Mouse (Mus musculus) midbrain, embryonic 13.5 days (tissue): ENCODE data around the gene Ppil6. TPM values are rescaled to one million over a fixed set of nuclear protein-coding genes. Genes with fewer than 3 reads are reported as not detected.

Experiments used
- ATAC-seq: fragments of 200-750 bp; cut with Nextera tagmentation; 2 replicates; pipeline ENCODE4 v1.8.0; 2017; ENCODE audit warnings: mild to moderate bottlenecking, moderate TSS enrichment, moderate library complexity
- H3K27ac ChIP-seq: fragments of 300-500 bp; sonication (generic); 2 replicates; pipeline ENCODE4 v1.5.1; 2015; ENCODE audit warnings: inconsistent platforms, mild to moderate bottlenecking, moderate library complexity
- H3K27me3 ChIP-seq: fragments of 300-500 bp; sonication (generic); 2 replicates; pipeline ENCODE4 v1.6.1; 2015; ENCODE audit warnings: mild to moderate bottlenecking, inconsistent platforms
- H3K36me3 ChIP-seq: fragments of 300-500 bp; sonication (generic); 2 replicates; pipeline ENCODE4 v1.6.1; 2015; ENCODE audit warnings: mild to moderate bottlenecking, inconsistent platforms
- H3K4me1 ChIP-seq: fragments of 300-500 bp; sonication (generic); replicated peaks from 2 replicates; pipeline ENCODE4 v1.6.1; 2015; ENCODE audit warnings: inconsistent platforms
- H3K4me2 ChIP-seq: fragments of 300-500 bp; sonication (generic); replicated peaks from 2 replicates; pipeline ENCODE4 v1.6.1; 2015; ENCODE audit warnings: moderate library complexity, mild to moderate bottlenecking, inconsistent platforms
- H3K4me3 ChIP-seq: fragments of 300-500 bp; sonication (generic); replicated peaks from 2 replicates; pipeline ENCODE4 v1.5.1; 2015; ENCODE audit warnings: mild to moderate bottlenecking, inconsistent platforms
- H3K9ac ChIP-seq: fragments of 300-500 bp; sonication (generic); replicated peaks from 2 replicates; pipeline ENCODE4 v1.6.1; 2015; ENCODE audit warnings: mild to moderate bottlenecking, inconsistent platforms
- H3K9me3 ChIP-seq: fragments of 300-500 bp; sonication (generic); 2 replicates; pipeline ENCODE4 v1.6.1; 2016; ENCODE audit warnings: mild to moderate bottlenecking, inconsistent platforms
- WGBS: fragments of 180-500 bp; shearing (Covaris S2); methylation state at CpG from one replicate; pipeline ENCODE4 v1.1.7; 2015; 5-methylcytosine and 5-hydroxymethylcytosine counted together
- polyA plus RNA-seq: library from polyadenylated mRNA; unstranded; fragments of >200 nt; fragmentation: Nextera tagmentation; extraction: Ambion mirVana; gene quantifications from 2 replicates; pipeline ENCODE4 v1.2.1, GENCODE M21; 2015

Gene Ppil6
- polyA plus RNA-seq, 1 experiment from 2014 or later = 2.7 TPM

DNA sequence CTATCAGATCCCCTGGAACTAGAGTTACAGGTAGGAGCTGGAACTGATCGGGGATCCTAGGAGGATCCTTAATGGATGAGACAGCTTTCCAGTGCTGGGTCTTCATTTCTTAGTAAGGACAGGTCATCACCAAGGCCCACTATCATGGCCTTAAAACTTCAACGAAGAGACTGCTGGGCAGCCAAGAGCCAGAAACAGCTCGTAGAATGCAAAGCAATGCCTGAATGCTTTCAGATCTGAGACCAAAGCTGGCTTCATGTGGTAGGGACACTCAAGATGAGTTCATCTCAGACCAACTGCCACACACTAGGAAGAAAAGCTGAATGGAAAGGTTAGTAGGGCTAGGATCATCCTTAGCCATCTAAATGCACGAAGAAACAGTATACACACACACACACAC, 48.7 kb downstream of the Ppil6 start:
- ATAC-seq = no peak
- no peak overlapping the region for H3K4me3 ChIP-seq

DNA sequence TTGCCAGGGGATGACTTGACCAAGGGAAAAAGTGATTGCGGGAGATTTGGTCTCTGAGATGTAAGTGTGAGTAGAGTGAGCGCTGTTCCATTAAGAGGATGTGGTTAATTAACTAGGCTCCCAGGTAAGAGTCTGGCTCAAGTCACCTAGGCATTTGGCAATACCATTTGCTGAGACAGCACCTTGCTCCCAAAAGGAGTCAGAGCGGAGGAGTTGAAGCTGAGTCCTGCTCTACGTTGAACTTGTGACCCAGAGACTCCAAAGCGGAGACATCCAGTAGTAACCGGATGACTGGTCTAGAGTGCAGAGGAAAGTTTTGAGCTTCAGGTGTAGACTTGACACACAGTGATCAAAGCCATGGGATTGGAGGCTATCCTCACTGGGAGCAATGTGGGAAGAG, 51.8 kb downstream of the Ppil6 start:
- H3K36me3 ChIP-seq = 0 out of 2 replicates have a peak, but pooled peaks cover 3% of the 10 kb centered on the region
- H3K27me3 ChIP-seq = peaks cover 24% of the 10 kb centered on the region
- 98% methylated on average over 6 of the region's 6 CpGs for WGBS
- no peak overlapping the region for H3K4me3 ChIP-seq
- H3K4me2 ChIP-seq = no peak overlapping the region
- H3K9me3 ChIP-seq = no peaks in the 10 kb centered on the region
- no peak overlapping the region for H3K9ac ChIP-seq
- peaks cover 17% of the 10 kb centered on the region for H3K4me1 ChIP-seq
- no peak overlapping the region for H3K27ac ChIP-seq
- ATAC-seq = no peak

More for the DNA sequence above, 48.7 kb downstream of the Ppil6 start:
- Histone ChIP-seq H3K9me3 (peaks cover 4% of the 10 kb centered on the region), H3K4me2 (no peak overlapping the region), H3K4me1 (peaks cover 5% of the 10 kb centered on the region; the same call in 1 of the 2 replicates), H3K9ac (no peak overlapping the region), H3K36me3 (peaks cover 27% of the 10 kb centered on the region), H3K27ac (no peak overlapping the region), H3K27me3 (peaks cover 24% of the 10 kb centered on the region)
- WGBS = 93% methylated on average over 4 of the region's 4 CpGs

DNA sequence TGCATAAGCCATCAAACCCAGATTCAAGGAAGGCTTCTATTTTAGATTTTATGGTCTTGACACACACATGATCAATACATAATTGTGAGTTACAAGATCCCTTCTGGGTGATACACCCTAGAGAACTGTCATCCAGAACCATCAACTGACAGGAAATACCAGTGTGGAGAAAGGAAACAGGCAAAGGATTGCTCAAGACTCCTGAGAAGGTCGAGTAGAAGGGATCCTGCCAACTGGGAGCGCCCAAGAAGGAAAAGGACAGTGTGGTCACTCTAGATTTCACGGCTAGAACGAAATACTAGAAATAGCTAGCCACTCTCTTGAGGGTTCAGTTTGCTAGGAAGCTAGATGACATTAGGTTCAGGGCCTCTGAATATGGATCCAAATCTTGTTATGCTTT, 53.2 kb downstream of the Ppil6 start:
- Histone ChIP-seq H3K4me3 (no peak overlapping the region), H3K4me1 (peaks cover 15% of the 10 kb centered on the region), H3K9me3 (no peaks in the 10 kb centered on the region), H3K27ac (no peak overlapping the region), H3K4me2 (no peak overlapping the region), H3K9ac (no peak overlapping the region), H3K27me3 (peaks cover 24% of the 10 kb centered on the region), H3K36me3 (no peaks in the 10 kb centered on the region)
- ATAC-seq = no peak
- 86% methylated on average over 4 of the region's 4 CpGs for WGBS

DNA sequence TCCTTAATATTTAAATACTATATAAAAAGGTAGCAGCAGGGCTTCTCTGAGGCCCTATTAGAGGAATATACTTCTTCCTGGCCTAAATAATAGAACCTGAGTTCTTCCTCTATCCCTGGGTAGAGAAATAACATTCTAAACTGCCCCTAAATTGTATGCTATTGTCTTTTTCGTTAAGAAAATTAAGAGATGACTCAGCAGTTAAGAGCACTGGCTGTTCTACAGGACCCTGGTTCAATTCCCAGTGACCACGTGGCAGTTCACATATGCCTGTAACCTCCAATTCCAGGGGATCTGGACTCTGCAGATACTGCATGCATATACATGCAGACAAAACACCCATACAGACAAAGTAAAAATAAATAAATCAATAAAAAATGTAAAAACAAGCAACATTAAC, 53.6 kb downstream of the Ppil6 start:
- 74% methylated on average over 2 of the region's 2 CpGs for WGBS
- no peak overlapping the region for H3K4me2 ChIP-seq
- no peak overlapping the region for H3K9ac ChIP-seq
- 0 out of 2 replicates have a peak, but pooled peaks have one; percentile 20 for ATAC-seq
- no peaks in the 10 kb centered on the region for H3K36me3 ChIP-seq
- peaks cover 15% of the 10 kb centered on the region for H3K4me1 ChIP-seq
- H3K27ac ChIP-seq = no peak overlapping the region
- no peaks in the 10 kb centered on the region for H3K9me3 ChIP-seq
- H3K27me3 ChIP-seq = peaks cover 24% of the 10 kb centered on the region
- H3K4me3 ChIP-seq = no peak overlapping the region

DNA sequence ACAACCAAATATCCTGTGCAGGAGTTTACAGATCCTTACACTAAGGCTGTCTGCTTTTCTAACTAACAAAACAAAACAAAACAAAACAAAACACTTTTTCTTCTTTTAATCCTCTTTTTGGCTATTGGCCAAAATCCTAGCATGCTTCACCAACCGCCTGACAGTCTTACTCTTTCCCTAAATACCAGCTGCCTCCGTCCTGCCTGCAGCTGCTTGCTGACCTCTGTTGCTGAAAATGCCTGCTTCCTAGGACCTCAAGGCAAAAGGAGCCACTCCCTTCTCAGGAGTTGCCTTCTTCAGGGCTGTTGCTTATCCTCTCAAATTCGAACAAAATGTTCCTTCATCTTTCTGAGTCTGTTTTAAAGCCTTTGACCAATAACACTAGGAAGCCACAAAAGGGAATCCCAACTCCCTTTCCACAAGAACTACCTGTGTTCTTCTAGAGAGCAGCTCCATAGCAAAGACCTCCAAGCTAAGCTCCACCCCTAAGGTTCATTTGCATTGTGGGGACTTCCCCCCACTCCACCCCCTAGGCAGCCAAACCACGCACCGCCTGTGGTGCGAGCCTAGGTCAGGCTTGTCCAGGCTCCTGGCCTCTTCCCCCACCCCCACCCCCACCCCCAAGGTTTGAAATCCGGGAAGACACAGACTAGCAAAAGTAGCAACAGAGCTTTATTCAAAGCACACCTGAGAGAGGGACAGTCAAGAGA, 54.4 kb downstream of the Ppil6 start:
- Histone ChIP-seq H3K4me3 (no peak overlapping the region), H3K4me2 (no peak overlapping the region), H3K4me1 (peaks cover 15% of the 10 kb centered on the region), H3K27me3 (peaks cover 21% of the 10 kb centered on the region), H3K36me3 (no peaks in the 10 kb centered on the region), H3K9ac (no peak overlapping the region), H3K9me3 (peaks cover 6% of the 10 kb centered on the region), H3K27ac (no peak overlapping the region)
- under 1% methylated on average over 7 of the region's 7 CpGs for WGBS
- ATAC-seq = peak; percentile 58

DNA sequence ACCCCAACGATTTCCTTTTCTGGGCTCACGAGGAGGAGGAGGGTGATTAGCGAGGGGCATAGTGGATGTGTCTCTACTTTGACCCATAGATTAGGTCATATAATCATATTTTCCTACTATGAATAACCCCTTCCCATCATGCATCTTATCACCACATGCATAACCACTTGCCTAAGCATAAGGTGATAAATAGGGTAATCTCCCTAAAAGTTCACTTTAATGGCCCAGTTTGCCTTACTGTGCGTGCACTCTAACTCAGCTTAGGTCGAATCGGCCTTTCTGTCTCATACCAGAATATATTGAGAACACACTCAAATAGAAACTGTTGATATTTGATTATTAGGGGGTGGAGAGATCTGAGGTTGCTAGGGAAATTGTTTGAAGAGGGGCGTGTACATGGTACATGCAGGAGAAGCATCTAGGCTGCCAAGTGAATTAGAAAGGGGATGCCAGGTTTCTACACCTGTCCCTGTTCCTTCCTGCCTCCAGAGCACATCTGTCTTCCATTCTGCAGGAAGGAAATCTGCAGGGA, 55.1 kb downstream of the Ppil6 start:
- no peak overlapping the region for H3K4me3 ChIP-seq
- H3K36me3 ChIP-seq = no peaks in the 10 kb centered on the region
- no peak overlapping the region for H3K9ac ChIP-seq
- no peak for ATAC-seq
- H3K27me3 ChIP-seq = peaks cover 17% of the 10 kb centered on the region
- 55% methylated on average over 7 of the region's 7 CpGs for WGBS
- H3K9me3 ChIP-seq = peaks cover 6% of the 10 kb centered on the region
- peaks cover 15% of the 10 kb centered on the region for H3K4me1 ChIP-seq
- no peak overlapping the region for H3K4me2 ChIP-seq
- H3K27ac ChIP-seq = no peak overlapping the region

DNA sequence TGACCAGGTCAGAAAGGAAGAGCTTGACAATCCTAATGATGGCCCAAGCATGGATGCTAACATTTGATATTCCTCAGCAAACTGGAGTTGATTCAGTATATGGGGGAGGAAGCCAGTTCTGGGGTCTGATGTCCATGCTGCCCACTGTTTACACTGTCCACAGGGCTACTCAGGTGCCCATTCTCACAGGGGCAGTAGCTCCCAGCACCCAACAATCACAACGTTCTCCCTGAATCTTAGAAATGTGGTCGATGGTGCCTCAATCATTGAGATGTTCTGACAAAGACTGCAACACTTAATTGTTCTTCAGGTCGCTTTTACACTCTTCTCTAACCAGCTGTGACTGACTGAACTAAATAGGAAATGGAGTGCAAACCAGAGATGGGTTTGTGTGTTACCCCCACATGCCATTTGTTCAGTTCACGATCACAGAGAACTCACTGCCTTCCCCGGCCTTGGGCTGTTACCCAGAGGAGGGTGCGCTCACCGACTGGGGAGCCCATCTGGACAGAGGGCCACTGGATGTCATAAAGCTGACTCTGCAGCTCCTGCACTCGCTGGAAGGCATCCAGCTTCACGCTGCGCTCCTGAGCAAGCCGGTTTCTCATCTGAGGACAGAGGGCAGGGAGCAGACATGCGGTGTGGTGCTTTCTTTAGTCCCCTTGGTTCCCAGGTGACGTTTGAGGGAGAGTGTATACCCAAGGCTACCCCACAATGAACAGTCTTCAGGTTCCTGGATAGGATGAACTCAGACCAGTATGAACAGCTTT, 56.3 kb downstream of the Ppil6 start:
- WGBS = 76% methylated on average over 13 of the region's 13 CpGs
- Histone ChIP-seq H3K27me3 (peaks cover 11% of the 10 kb centered on the region; the same call in 1 of the 2 replicates), H3K27ac (no peak overlapping the region), H3K4me1 (peaks cover 15% of the 10 kb centered on the region), H3K36me3 (no peaks in the 10 kb centered on the region), H3K9me3 (peaks cover 6% of the 10 kb centered on the region), H3K4me3 (no peak overlapping the region), H3K9ac (no peak overlapping the region), H3K4me2 (no peak overlapping the region)
- no peak for ATAC-seq

DNA sequence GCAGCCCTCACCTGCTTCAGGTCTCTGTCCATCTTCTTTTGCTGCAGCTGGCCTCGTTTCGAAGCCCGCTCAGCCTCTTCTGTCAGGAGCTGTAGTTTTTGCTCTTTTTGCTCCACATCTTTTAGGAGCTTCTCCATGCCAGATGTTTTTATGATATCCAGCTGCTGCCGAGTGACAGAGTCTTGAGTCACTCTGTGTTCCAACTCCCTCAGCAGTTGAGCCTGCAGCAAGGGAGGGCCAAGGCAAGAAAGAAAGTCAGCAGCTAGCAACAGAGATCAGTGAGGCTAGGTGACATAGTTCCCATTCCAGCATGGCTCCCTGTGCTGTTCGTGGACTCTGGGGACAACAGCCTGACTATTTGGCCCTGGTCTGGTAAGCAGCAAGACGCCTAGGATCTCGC, 60.5 kb downstream of the Ppil6 start:
- no peak for ATAC-seq
- Histone ChIP-seq H3K4me2 (no peak overlapping the region), H3K27me3 (0 out of 2 replicates have a peak, but pooled peaks cover 4% of the 10 kb centered on the region), H3K4me1 (peaks cover 10% of the 10 kb centered on the region), H3K9me3 (peaks cover 6% of the 10 kb centered on the region), H3K36me3 (no peaks in the 10 kb centered on the region), H3K9ac (no peak overlapping the region), H3K27ac (no peak overlapping the region), H3K4me3 (no peak overlapping the region)
- 86% methylated on average over 7 of the region's 7 CpGs for WGBS

DNA sequence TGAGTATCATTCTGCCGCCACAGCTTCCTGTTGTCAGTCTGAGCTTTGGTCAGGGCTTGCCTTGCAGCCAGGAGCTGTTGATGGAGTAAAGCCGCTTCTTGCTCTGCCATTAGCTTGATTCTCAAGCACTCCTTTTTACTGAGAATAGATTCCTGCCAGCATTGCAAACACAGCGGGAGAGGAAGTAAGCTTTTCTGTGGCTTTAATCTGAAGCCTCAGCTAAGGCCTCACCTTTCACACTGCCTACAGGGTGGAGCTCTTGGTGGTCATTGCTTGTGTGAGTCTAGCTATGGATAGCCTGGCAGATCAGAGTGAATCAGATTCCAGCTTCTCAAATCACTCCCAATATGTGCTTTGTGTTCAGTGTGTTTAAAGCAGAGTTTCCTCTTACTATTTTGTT, 62.1 kb downstream of the Ppil6 start:
- 17% methylated on average over 3 of the region's 3 CpGs for whole genome bisulfite sequencing
- no peaks in the 10 kb centered on the region for H3K36me3 ChIP-seq
- no peak overlapping the region for H3K27ac ChIP-seq
- no peak for ATAC-seq
- no peak overlapping the region for H3K4me2 ChIP-seq
- H3K4me3 ChIP-seq = no peak overlapping the region
- no peak overlapping the region for H3K9ac ChIP-seq
- peaks cover 10% of the 10 kb centered on the region for H3K4me1 ChIP-seq
- peaks cover 6% of the 10 kb centered on the region for H3K9me3 ChIP-seq
- 0 out of 2 replicates have a peak, but pooled peaks cover 4% of the 10 kb centered on the region for H3K27me3 ChIP-seq

DNA sequence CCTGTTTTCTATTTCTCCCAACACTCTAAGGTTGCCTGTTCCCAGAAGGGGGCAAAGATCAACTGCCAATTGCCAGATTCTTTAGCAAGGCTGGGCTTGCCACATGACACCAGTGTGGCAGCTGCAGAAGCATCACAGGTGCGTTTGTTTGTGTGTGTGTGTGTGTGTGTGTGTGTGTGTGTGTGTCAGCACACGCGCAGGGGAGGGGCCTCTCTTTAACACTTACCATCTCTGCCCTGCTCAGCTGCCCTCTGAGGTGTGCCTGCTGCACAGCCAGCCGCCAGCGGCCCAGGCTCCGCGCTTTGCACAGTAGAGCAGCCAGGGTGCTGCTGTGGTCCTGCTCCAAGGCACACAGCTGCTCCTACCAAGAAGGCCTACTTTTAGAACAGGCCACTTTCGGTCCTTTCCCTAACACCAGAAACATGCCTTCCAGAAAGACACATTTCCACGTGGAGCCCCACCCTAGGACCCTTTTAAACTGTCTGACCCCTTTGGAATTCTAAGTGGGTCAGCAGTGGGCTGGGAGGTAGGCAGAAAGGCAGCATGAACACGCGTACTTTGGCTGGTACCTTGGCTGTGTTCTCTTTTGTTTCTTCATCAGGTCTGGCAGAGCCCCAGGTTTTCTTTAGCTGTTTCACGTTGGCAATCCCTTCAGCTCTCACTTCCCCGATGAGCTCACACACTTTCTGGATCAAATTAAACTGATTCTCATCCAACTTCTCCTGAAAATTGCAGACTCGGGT, 62.8 kb downstream of the Ppil6 start:
- no peaks in the 10 kb centered on the region for H3K36me3 ChIP-seq
- no peak overlapping the region for H3K4me2 ChIP-seq
- peaks cover 6% of the 10 kb centered on the region for H3K9me3 ChIP-seq
- peak; percentile 43; the same call in 1 of the 2 replicates for ATAC-seq
- no peak overlapping the region for H3K4me3 ChIP-seq
- peaks cover 10% of the 10 kb centered on the region for H3K4me1 ChIP-seq
- 0 out of 2 replicates have a peak, but pooled peaks cover 4% of the 10 kb centered on the region for H3K27me3 ChIP-seq
- 43% methylated on average over 14 of the region's 14 CpGs for WGBS
- no peak overlapping the region for H3K9ac ChIP-seq
- no peak overlapping the region; the same call in 1 of the 2 replicates for H3K27ac ChIP-seq

DNA sequence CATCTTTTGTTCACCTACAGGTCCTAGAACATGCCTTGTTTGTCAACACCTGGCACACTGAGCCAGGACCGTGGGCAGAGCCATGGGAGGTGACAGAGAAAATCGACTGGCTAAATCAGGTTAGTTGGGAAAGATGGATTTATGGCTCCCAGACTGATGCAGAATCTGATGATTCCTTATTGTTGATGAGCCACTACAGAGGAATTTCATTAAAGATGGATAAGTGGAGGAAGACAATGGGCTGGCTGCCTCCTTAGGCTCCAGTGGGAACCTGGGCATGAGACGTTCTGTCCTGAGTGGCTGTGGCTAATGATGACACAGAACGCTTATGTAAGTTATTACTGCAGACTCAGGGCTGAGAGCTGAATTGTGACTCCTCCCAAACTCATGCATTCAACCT, 63.5 kb downstream of the Ppil6 start:
- Histone ChIP-seq H3K9me3 (peaks cover 6% of the 10 kb centered on the region), H3K27me3 (0 out of 2 replicates have a peak, but pooled peaks cover 4% of the 10 kb centered on the region), H3K9ac (no peak overlapping the region), H3K36me3 (no peaks in the 10 kb centered on the region), H3K4me1 (peaks cover 10% of the 10 kb centered on the region), H3K4me3 (no peak overlapping the region), H3K27ac (no peak overlapping the region), H3K4me2 (no peak overlapping the region)
- WGBS = 76% methylated on average over 4 of the region's 4 CpGs
- no peak for ATAC-seq
